Mouse (Mus musculus) heart, embryonic 11.5 days (tissue): Measurements from ENCODE around the gene Smco3. TPM values are rescaled to one million over a fixed set of nuclear protein-coding genes. Genes with fewer than 3 reads are reported as not detected.

Experiments used
- ATAC-seq: fragments of 200-750 bp; cut with Nextera tagmentation; replicated peaks from 2 replicates; pipeline ENCODE4 v1.8.0; 2017; ENCODE audit warnings: moderate library complexity; ENCODE audit not compliant: insufficient number of reproducible peaks, low FRiP score, low TSS enrichment
- H3K27ac ChIP-seq: fragments of 300-500 bp; sonication (generic); 2 replicates; pipeline ENCODE4 v1.5.1; 2014; ENCODE audit warnings: mild to moderate bottlenecking, low read depth, low read length
- H3K27me3 ChIP-seq: fragments of 300-500 bp; sonication (generic); 2 replicates; pipeline ENCODE4 v1.6.1; 2014; ENCODE audit warnings: mild to moderate bottlenecking, low read length, mixed read lengths; ENCODE audit not compliant: control insufficient read depth, insufficient read depth
- H3K36me3 ChIP-seq: fragments of 300-500 bp; sonication (generic); 2 replicates; pipeline ENCODE4 v1.6.1; 2014; ENCODE audit warnings: mild to moderate bottlenecking, low read length, moderate library complexity, mixed read lengths; ENCODE audit not compliant: control insufficient read depth, insufficient read depth
- H3K4me1 ChIP-seq: fragments of 300-500 bp; sonication (generic); 2 replicates; pipeline ENCODE4 v1.6.1; 2014; ENCODE audit warnings: low read length; ENCODE audit not compliant: control insufficient read depth, insufficient read depth
- H3K4me2 ChIP-seq: fragments of 300-500 bp; sonication (generic); 2 replicates; pipeline ENCODE4 v1.6.1; 2014; ENCODE audit warnings: mild to moderate bottlenecking, moderate library complexity
- H3K4me3 ChIP-seq: fragments of 300-500 bp; sonication (generic); 2 replicates; pipeline ENCODE4 v1.5.1; 2014; ENCODE audit warnings: low read depth, low read length
- H3K9ac ChIP-seq: fragments of 300-500 bp; sonication (generic); 2 replicates; pipeline ENCODE4 v1.6.1; 2014; ENCODE audit warnings: mild to moderate bottlenecking, low read depth, low read length, moderate library complexity
- H3K9me3 ChIP-seq: fragments of 300-500 bp; sonication (generic); replicated peaks from 2 replicates; pipeline ENCODE4 v1.6.1; 2016; ENCODE audit warnings: low read length; ENCODE audit not compliant: control insufficient read depth
- WGBS: fragments of 180-500 bp; shearing (Covaris S2); extraction: QIAGEN DNeasy Blood & Tissue Kit; methylation state at CpG from one replicate; pipeline ENCODE4 v1.1.7; 2014; ENCODE audit not compliant: insufficient replicate concordance; 5-methylcytosine and 5-hydroxymethylcytosine counted together
- polyA plus RNA-seq: library from polyadenylated mRNA; unstranded; fragments of >200 nt; fragmentation: Nextera tagmentation; extraction: Ambion mirVana; gene quantifications from 2 replicates; pipeline ENCODE4 v1.2.1, GENCODE M21; 2014

The Smco3 gene
- polyA plus RNA-seq, 1 experiment from 2014 or later: not detected

DNA sequence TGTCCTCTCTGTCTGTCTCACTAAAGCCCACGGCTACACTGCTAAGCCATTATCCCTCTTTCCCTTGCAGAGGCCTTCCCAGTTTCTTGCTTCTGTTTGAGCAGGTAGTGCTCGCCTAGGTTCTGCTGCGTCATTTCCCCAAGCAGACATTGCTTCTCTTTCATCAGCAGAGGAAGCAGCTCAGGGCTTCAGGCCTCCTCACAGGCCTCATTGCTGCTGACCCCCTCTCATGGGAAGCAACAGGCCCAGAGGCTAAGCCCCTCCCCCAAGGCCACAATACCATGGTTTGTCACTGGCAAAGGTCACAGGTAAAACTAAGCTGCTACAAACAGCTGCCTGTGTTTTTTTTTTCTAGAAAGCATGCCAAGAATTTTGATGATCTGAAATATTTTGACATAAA lies 17.5 kb upstream of the Smco3 start:
- H3K27me3 ChIP-seq: no peaks in the 10 kb centered on the region
- no peak overlapping the region for H3K4me3 ChIP-seq
- H3K4me2 ChIP-seq: peak overlapping the region; percentile 2
- ATAC-seq: no peak
- H3K9ac ChIP-seq: no peak overlapping the region
- H3K4me1 ChIP-seq: peaks cover 25% of the 10 kb centered on the region
- no peak overlapping the region; the same call in 1 of the 2 replicates for H3K27ac ChIP-seq
- 0 out of 2 replicates have a peak, but pooled peaks cover 3% of the 10 kb centered on the region for H3K36me3 ChIP-seq
- no peaks in the 10 kb centered on the region for H3K9me3 ChIP-seq
- WGBS: 44% methylated on average over 3 of the region's 3 CpGs

DNA sequence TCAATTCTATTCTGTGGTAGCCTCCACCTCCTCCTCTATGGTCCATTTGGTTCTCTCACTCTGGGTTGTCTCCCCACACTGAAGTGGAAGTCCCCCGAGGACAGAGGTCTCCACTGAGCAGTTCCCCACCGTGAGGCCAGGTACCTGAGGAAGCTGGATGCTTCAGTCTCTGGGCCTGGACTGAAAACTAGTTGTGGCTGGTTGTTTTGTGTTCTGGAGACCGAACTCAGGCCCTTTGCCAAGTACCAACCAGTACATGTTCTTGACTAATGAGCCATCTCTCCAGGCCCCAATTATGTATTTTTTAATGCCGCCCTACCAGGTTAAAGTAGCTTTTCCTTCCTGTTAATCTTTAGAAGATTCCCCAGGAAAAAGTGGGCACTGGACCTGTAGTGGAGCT lies 17.1 kb upstream of the Smco3 start:
- no peak for ATAC-seq
- 86% methylated on average over 4 of the region's 4 CpGs for WGBS
- Histone ChIP-seq H3K4me3 (no peak overlapping the region), H3K9me3 (no peaks in the 10 kb centered on the region), H3K4me1 (peaks cover 21% of the 10 kb centered on the region), H3K9ac (no peak overlapping the region), H3K4me2 (no peak overlapping the region), H3K27me3 (no peaks in the 10 kb centered on the region), H3K36me3 (0 out of 2 replicates have a peak, but pooled peaks cover 3% of the 10 kb centered on the region), H3K27ac (no peak overlapping the region; the same call in 1 of the 2 replicates)

DNA sequence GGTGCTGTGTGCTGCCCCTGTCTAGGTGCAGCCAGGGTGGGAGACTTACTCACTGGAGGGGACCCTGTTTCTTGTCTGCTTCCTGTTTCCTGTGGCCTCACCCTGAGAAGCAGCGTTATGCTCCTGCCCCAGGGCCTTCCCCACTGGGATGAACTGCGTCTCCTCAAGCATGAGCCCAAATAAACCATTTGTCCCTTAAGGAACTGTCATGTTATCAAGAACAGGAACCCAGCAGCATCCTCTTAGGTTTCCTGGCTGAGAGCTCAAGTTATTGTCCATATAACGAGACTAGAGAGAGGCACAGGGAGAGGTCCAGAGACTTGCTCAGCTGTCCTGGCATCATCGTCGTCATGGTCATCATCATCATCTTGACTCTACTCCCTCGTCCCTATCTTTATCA lies 15.0 kb upstream of the Smco3 start:
- H3K27ac ChIP-seq: peak overlapping the region; percentile 41; the same call in 1 of the 2 replicates
- no peak overlapping the region for H3K4me2 ChIP-seq
- H3K4me1 ChIP-seq: peaks cover 10% of the 10 kb centered on the region
- H3K36me3 ChIP-seq: 0 out of 2 replicates have a peak, but pooled peaks cover 3% of the 10 kb centered on the region
- H3K9me3 ChIP-seq: no peaks in the 10 kb centered on the region
- no peak overlapping the region for H3K4me3 ChIP-seq
- 66% methylated on average over 6 of the region's 6 CpGs for WGBS
- no peak for ATAC-seq
- H3K27me3 ChIP-seq: no peaks in the 10 kb centered on the region
- no peak overlapping the region for H3K9ac ChIP-seq

DNA sequence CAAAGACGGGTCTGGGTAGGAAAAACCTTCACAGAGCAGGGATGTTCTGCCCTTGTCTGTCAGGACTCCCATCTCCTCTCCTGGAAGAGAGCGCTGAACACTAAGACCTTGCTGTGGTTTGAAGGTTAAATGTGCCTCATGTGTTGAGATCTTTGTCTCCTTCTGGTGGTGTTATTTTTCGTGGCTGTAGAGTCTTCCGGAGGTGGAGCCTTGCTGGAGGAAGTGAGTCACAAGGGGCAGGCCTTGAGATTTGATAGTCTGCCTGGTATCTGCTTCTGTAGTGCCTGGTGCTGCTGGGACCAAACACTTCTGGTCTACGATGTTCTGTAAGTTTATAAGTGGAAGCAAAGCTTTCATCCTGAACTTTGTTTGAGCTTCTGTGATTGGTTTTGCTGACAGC lies 13.7 kb upstream of the Smco3 start:
- no peak overlapping the region for H3K4me2 ChIP-seq
- H3K9ac ChIP-seq: no peak overlapping the region
- ATAC-seq: no peak
- H3K27ac ChIP-seq: no peak overlapping the region
- H3K27me3 ChIP-seq: no peaks in the 10 kb centered on the region
- H3K4me3 ChIP-seq: no peak overlapping the region
- no peaks in the 10 kb centered on the region for H3K9me3 ChIP-seq
- H3K36me3 ChIP-seq: 0 out of 2 replicates have a peak, but pooled peaks cover 3% of the 10 kb centered on the region
- H3K4me1 ChIP-seq: peaks cover 6% of the 10 kb centered on the region
- 81% methylated on average over 5 of the region's 5 CpGs for WGBS

DNA sequence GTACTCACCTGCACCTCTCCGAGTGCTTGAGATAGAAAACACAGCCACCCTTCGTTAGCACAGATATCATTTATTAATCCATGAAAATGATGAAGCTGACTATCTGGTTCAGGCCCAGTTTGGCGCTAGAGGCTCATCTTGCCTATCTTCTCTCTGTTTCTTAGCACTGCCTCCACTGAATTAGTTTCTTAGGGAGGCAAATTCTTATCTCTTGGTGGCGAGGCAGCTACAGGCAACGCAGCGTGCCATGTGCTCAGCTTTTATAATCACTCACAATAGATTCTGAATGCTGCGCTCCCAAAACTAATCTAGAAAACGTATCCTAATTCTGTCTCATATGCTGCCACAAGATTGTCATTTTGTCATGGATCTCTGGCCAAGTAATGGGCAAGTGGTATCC lies 13.1 kb upstream of the Smco3 start:
- H3K9me3 ChIP-seq: no peaks in the 10 kb centered on the region
- 76% methylated on average over 8 of the region's 8 CpGs for WGBS
- ATAC-seq: no peak
- H3K4me2 ChIP-seq: no peak overlapping the region
- H3K27me3 ChIP-seq: no peaks in the 10 kb centered on the region
- H3K27ac ChIP-seq: no peak overlapping the region
- H3K4me1 ChIP-seq: peaks cover 6% of the 10 kb centered on the region
- no peak overlapping the region for H3K9ac ChIP-seq
- 0 out of 2 replicates have a peak, but pooled peaks cover 3% of the 10 kb centered on the region for H3K36me3 ChIP-seq
- H3K4me3 ChIP-seq: no peak overlapping the region

DNA sequence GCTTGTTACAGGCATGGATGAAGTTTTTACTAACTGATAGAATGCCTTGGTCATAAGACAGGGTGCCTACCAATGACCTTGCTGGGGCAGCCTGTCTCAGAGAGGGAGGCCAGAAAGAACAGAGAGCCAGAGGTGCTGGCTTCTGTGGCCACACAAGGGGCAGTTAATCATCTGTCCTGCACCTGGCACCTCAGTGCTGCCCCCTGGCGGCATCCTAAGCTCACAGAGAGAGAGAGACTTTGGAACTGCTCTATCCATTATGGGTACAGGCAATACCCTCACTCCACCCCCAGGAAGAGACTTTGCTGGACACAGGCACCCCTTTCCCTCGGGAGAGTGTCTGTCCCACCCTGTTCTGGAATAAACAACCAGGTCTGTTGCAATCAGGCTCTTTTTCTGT lies 12.5 kb upstream of the Smco3 start:
- Histone ChIP-seq H3K9ac (no peak overlapping the region), H3K27ac (no peak overlapping the region), H3K27me3 (no peaks in the 10 kb centered on the region), H3K4me3 (no peak overlapping the region), H3K9me3 (no peaks in the 10 kb centered on the region), H3K36me3 (0 out of 2 replicates have a peak, but pooled peaks cover 3% of the 10 kb centered on the region), H3K4me1 (peaks cover 5% of the 10 kb centered on the region), H3K4me2 (no peak overlapping the region)
- ATAC-seq: no peak
- 21% methylated on average over 2 of the region's 2 CpGs for WGBS

DNA sequence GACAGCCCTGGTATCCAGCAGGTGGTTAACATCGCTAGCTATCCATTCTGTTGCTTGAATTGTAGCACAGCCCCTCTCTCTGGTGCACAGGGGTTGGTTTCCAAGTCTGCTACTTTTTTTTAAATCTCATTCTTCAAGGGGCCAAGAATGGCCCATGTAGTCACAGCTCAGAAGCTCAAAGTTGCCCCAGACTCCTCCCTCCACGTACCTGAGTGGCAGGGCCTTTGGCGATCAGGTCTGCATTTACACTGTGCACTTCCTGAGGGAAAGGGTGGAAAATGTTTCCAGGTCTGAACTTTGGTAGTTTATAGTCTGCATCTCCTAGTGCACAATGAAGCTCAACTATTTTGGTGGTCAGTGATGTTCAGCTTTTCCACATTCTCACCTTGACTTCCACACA lies 12.0 kb upstream of the Smco3 start:
- Histone ChIP-seq H3K36me3 (0 out of 2 replicates have a peak, but pooled peaks cover 3% of the 10 kb centered on the region), H3K4me1 (no peaks in the 10 kb centered on the region), H3K4me2 (no peak overlapping the region), H3K9me3 (no peaks in the 10 kb centered on the region), H3K27me3 (no peaks in the 10 kb centered on the region), H3K27ac (no peak overlapping the region), H3K9ac (no peak overlapping the region), H3K4me3 (no peak overlapping the region)
- no peak for ATAC-seq
- 85% methylated on average over 3 of the region's 3 CpGs for WGBS

DNA sequence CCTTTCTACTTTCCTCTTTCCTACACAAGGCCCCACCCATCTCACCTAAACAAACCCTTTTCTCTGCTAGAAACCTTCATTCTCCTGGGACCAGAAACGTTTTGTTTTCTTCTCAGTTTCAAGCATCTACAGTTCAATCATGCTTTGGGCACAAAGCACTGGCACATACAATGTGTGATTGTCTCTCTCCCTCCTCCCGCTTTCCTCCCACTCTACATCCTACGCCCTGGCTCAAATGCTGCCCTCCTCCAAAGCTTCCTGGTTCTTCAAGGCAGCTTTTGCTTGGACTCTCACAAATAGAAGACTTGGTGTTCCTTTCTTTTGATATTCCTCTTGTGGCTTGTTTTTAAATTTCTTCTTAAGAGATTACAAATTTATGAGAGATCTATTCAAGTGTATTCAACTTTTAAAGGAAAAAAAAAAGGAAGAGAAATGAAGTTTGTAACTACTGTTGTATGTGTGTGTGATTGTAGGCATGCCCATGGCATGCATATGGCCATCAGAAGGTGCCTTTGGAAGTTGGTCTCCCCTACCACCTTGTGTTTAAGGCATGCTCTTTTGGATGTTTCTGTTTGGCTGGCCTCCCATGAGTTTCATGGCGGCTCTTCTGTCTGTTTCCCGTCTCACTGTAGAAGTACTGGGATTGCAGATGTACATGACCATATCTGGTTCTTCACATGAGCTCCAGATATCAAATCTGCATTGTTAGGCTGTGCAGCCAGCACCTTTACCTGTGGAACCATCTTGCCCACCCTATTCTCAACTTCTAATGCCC lies 10.6 kb upstream of the Smco3 start:
- Histone ChIP-seq H3K4me3 (no peak overlapping the region), H3K27ac (no peak overlapping the region), H3K4me2 (no peak overlapping the region), H3K27me3 (no peaks in the 10 kb centered on the region), H3K9ac (no peak overlapping the region), H3K9me3 (no peaks in the 10 kb centered on the region), H3K4me1 (no peaks in the 10 kb centered on the region), H3K36me3 (0 out of 2 replicates have a peak, but pooled peaks cover 3% of the 10 kb centered on the region)
- WGBS: 70% methylated on average over 5 of the region's 5 CpGs
- ATAC-seq: no peak

DNA sequence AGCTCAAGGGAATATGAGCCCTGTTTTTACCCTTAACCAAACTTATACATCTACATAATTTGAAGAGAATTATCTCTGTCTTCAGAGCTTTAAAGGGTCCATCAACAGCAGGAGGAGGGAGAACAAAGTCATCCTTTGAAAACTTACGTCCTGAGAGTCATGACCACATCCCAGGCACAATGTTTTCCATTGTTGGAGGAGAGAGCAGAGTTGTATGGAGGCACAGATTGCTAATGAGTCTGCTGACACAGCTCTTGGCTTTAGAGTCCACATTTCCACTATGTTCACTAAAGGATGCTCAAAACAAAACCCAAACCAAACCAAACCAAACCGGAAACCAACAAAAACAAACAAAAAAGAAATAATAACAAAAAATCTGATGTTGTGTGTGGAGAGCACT lies 9.7 kb upstream of the Smco3 start:
- no peak overlapping the region for H3K4me2 ChIP-seq
- H3K27me3 ChIP-seq: no peaks in the 10 kb centered on the region
- H3K36me3 ChIP-seq: 0 out of 2 replicates have a peak, but pooled peaks cover 3% of the 10 kb centered on the region
- no peak overlapping the region for H3K27ac ChIP-seq
- no peak for ATAC-seq
- no peak overlapping the region for H3K9ac ChIP-seq
- H3K4me3 ChIP-seq: no peak overlapping the region
- H3K9me3 ChIP-seq: no peaks in the 10 kb centered on the region
- WGBS: 67% methylated on average over 2 of the region's 2 CpGs
- H3K4me1 ChIP-seq: no peaks in the 10 kb centered on the region
